Mouse (Mus musculus): ENCODE results near the gene Ddx39b.

DNA sequence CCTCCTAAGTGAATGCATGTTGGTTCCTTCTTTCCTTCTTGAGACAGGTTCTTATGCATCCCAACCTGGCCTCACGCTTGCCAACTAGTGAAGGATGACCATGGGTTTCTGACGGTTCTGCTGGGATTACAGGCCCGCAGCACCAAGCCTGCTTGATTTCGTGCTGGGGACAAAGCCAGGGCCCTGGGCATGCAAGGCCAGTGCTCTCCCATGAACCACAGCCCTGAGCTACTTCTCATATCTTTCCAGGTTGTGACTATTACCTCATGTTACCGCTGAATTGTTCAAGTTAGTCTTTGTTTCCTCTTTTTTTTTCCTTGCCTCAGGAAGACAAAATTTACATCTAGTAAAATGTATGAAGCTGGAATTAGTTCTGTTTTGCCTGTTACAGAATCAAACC, 48.6 kb upstream of the Ddx39b start:
- TF ChIP-seq CTCF (IDR thresholded peaks at IDR 0.05; ENCODE audit: low read depth, low read length) (no peak), POLR2A (IDR thresholded peaks at IDR 0.05; ENCODE audit: extremely low read depth, insufficient read depth, low read length) (no peak)
